Mouse (Mus musculus) heart, embryonic 13.5 days (tissue): ENCODE measurements around the gene Ankrd11. TPM values are rescaled to one million over a fixed set of nuclear protein-coding genes. Genes with fewer than 3 reads are reported as not detected.
A peak's percentile ranks its signal among the peaks of the same experiment; 100 is the strongest.
"Not testable (repeated sequence)": the region's sequence is repeated elsewhere in the genome, so short reads cannot be mapped to it uniquely, and the experiment has no call there.

ENCODE experiments used
- ATAC-seq: fragments of 200-750 bp; cut with Nextera tagmentation; 2 replicates; pipeline ENCODE4 v1.8.0; 2017; ENCODE audit warnings: moderate TSS enrichment; ENCODE audit not compliant: insufficient number of reproducible peaks, low FRiP score, low TSS enrichment; ENCODE audit errors: extremely low read depth
- H3K27ac ChIP-seq: fragments of 300-500 bp; sonication (generic); replicated peaks from 2 replicates; pipeline ENCODE4 v1.5.1; 2015; ENCODE audit warnings: moderate library complexity, mild to moderate bottlenecking, inconsistent platforms
- H3K27me3 ChIP-seq: fragments of 300-500 bp; sonication (generic); replicated peaks from 2 replicates; pipeline ENCODE4 v1.6.1; 2015; ENCODE audit warnings: mild to moderate bottlenecking, inconsistent platforms
- H3K36me3 ChIP-seq: fragments of 300-500 bp; sonication (generic); 2 replicates; pipeline ENCODE4 v1.6.1; 2015; ENCODE audit warnings: mild to moderate bottlenecking, inconsistent platforms
- H3K4me1 ChIP-seq: fragments of 300-500 bp; sonication (generic); 2 replicates; pipeline ENCODE4 v1.6.1; 2015; ENCODE audit warnings: inconsistent platforms
- H3K4me2 ChIP-seq: fragments of 300-500 bp; sonication (generic); 2 replicates; pipeline ENCODE4 v1.6.1; 2015; ENCODE audit warnings: inconsistent platforms, mild to moderate bottlenecking, moderate library complexity
- H3K4me3 ChIP-seq: fragments of 300-500 bp; sonication (generic); 2 replicates; pipeline ENCODE4 v1.5.1; 2015; ENCODE audit warnings: moderate library complexity, mild to moderate bottlenecking, inconsistent platforms
- H3K9ac ChIP-seq: fragments of 300-500 bp; sonication (generic); 2 replicates; pipeline ENCODE4 v1.6.1; 2015; ENCODE audit warnings: inconsistent platforms, mild to moderate bottlenecking, moderate library complexity
- H3K9me3 ChIP-seq: fragments of 300-500 bp; sonication (generic); 2 replicates; pipeline ENCODE4 v1.6.1; 2016; ENCODE audit warnings: inconsistent platforms
- WGBS: fragments of 180-500 bp; shearing (Covaris S2); methylation state at CpG from one replicate; pipeline ENCODE4 v1.1.7; 2015; ENCODE audit warnings: mixed read lengths; 5-methylcytosine and 5-hydroxymethylcytosine counted together
- polyA plus RNA-seq: library from polyadenylated mRNA; unstranded; fragments of >200 nt; fragmentation: Nextera tagmentation; extraction: Ambion mirVana; gene quantifications from 2 replicates; pipeline ENCODE4 v1.2.1, GENCODE M21; 2015

The Ankrd11 gene
- polyA plus RNA-seq, 1 experiment from 2014 or later, result 18.8 TPM

DNA sequence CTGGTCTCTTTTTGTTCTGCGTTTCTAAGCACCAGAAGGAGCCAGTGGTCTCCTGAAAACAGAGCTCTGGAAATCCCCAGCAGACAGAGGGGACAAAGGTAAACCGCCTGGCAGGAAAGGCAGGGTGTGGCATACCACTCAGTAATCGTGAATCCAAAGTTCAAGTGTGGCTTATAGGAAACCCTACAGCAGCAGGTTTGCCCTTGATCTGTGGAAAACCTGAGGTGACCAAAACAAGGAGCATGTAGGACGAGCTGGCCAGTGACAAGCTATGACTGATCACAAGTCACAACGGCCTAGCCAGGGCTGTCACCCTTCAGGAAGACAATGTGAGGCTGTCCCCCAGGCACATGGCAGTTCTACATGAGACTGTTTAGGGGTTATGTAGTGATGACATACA lies 9.4 kb upstream of the Ankrd11 start:
- no peaks in the 10 kb centered on the region for H3K4me1 ChIP-seq
- no peaks in the 10 kb centered on the region for H3K36me3 ChIP-seq
- no peaks in the 10 kb centered on the region for H3K9me3 ChIP-seq
- no peak overlapping the region for H3K9ac ChIP-seq
- H3K4me3 ChIP-seq, result no peak overlapping the region
- no peaks in the 10 kb centered on the region for H3K27me3 ChIP-seq
- ATAC-seq, result no peak
- no peak overlapping the region for H3K27ac ChIP-seq
- no peak overlapping the region for H3K4me2 ChIP-seq
- 60% methylated on average over 5 of the region's 5 CpGs for WGBS

DNA sequence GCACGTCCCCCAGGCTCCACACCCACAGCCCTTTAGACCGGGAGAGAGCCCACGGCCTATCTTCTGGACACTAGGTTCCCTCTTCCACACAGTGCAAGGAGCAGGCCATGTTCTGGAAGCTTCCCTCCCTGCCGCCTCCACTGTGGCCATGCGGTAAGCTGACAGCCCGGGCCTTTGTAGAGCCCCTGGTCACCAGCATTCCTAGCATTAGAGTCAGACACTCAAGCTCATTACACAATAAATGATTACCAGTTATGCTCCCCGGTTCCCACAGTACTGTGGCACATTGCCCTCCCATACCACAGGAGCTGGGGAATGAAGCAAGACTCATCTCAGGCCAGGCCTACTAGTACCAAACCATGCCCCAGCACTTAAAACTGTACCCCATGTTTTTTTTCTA lies 6.3 kb upstream of the Ankrd11 start:
- no peaks in the 10 kb centered on the region for H3K27me3 ChIP-seq
- no peak for ATAC-seq
- WGBS, result 78% methylated on average over 7 of the region's 7 CpGs
- H3K4me3 ChIP-seq, result no peak overlapping the region
- H3K4me1 ChIP-seq, result peaks cover 11% of the 10 kb centered on the region
- H3K9me3 ChIP-seq, result no peaks in the 10 kb centered on the region
- H3K36me3 ChIP-seq, result 0 out of 2 replicates have a peak, but pooled peaks cover 8% of the 10 kb centered on the region
- no peak overlapping the region for H3K4me2 ChIP-seq
- no peak overlapping the region for H3K27ac ChIP-seq
- H3K9ac ChIP-seq, result no peak overlapping the region

- 88% methylated on average over 7 of the region's 7 CpGs for WGBS
- no peak overlapping the region for H3K9ac ChIP-seq
- H3K27me3 ChIP-seq, result no peaks in the 10 kb centered on the region
- no peak overlapping the region for H3K27ac ChIP-seq
- H3K36me3 ChIP-seq, result 0 out of 2 replicates have a peak, but pooled peaks cover 8% of the 10 kb centered on the region
- peaks cover 15% of the 10 kb centered on the region for H3K4me1 ChIP-seq
- ATAC-seq, result no peak
- H3K4me3 ChIP-seq, result no peak overlapping the region
- H3K9me3 ChIP-seq, result no peaks in the 10 kb centered on the region
- H3K4me2 ChIP-seq, result no peak overlapping the region
These were observed 5.8 kb upstream of the Ankrd11 start for GRCm38 (mm10) chr8:123047827-123048226.

GRCm38 (mm10) chr8:123046706-123047105 lies 4.6 kb upstream of the Ankrd11 start:
- 0 out of 2 replicates have a peak, but pooled peaks cover 8% of the 10 kb centered on the region for H3K36me3 ChIP-seq
- ATAC-seq, result no peak
- H3K4me1 ChIP-seq, result peaks cover 15% of the 10 kb centered on the region
- no peaks in the 10 kb centered on the region for H3K27me3 ChIP-seq
- no peak overlapping the region for H3K4me2 ChIP-seq
- no peak overlapping the region for H3K27ac ChIP-seq
- no peaks in the 10 kb centered on the region for H3K9me3 ChIP-seq
- 69% methylated on average over 4 of the region's 4 CpGs for WGBS
- no peak overlapping the region for H3K4me3 ChIP-seq
- H3K9ac ChIP-seq, result no peak overlapping the region

GRCm38 (mm10) chr8:123044743-123045425 lies 2.8 kb upstream of the Ankrd11 start:
- 89% methylated on average over 23 of the region's 23 CpGs for WGBS
- H3K4me1 ChIP-seq, result peaks cover 26% of the 10 kb centered on the region
- not testable (repeated sequence) for ATAC-seq, H3K36me3 ChIP-seq, H3K27ac ChIP-seq, H3K9ac ChIP-seq, H3K4me3 ChIP-seq, H3K27me3 ChIP-seq, H3K9me3 ChIP-seq, H3K4me2 ChIP-seq

DNA sequence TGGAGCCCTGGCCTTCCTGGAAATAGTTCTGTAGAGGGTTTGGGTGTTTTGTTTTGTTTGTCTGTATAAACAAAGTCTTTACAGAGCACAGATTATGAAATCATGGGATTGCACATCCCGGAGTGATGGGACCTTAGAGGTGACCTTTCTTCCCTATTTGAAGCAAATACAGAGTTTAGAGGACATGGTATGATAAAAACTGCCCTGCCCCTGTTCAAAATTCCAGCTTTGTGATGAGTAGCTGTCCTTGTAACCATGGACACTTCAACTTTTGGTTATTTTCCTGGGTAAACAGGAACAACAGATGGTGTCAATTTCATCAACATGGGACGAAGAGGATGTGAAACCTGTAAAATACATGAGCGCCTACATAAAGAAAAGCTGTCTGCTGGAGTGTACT lies 1.9 kb upstream of the Ankrd11 start:
- H3K9me3 ChIP-seq, result no peaks in the 10 kb centered on the region
- H3K27ac ChIP-seq, result no peak overlapping the region
- H3K4me1 ChIP-seq, result peaks cover 35% of the 10 kb centered on the region
- no peak for ATAC-seq
- no peak overlapping the region for H3K4me3 ChIP-seq
- 0 out of 2 replicates have a peak, but pooled peaks cover 8% of the 10 kb centered on the region for H3K36me3 ChIP-seq
- no peaks in the 10 kb centered on the region for H3K27me3 ChIP-seq
- H3K4me2 ChIP-seq, result peak overlapping the region; percentile 91
- no peak overlapping the region for H3K9ac ChIP-seq
- WGBS, result 79% methylated on average over 3 of the region's 3 CpGs

- H3K4me1 ChIP-seq, result peaks cover 43% of the 10 kb centered on the region
- WGBS, result 15% methylated on average over 22 of the region's 22 CpGs
These were observed 1.0 kb upstream of the Ankrd11 start for GRCm38 (mm10) chr8:123042974-123043625.

GRCm38 (mm10) chr8:123041774-123042105 lies 337 bp downstream of the Ankrd11 start:
- WGBS, result under 1% methylated on average over 58 of the region's 60 CpGs
- ATAC-seq, result 0 out of 2 replicates have a peak, but pooled peaks have one; percentile 0
- Histone ChIP-seq H3K36me3 (0 out of 2 replicates have a peak, but pooled peaks cover 8% of the 10 kb centered on the region), H3K4me1 (peaks cover 55% of the 10 kb centered on the region), H3K27me3 (no peaks in the 10 kb centered on the region), H3K9ac (peak overlapping the region; percentile 100), H3K9me3 (no peaks in the 10 kb centered on the region), H3K4me3 (peak overlapping the region; percentile 100), H3K27ac (peak overlapping the region; percentile 93), H3K4me2 (peak overlapping the region; percentile 87)

More at GRCm38 (mm10) chr8:123042974-123043625, 1.0 kb upstream of the Ankrd11 start:
- H3K36me3 ChIP-seq, result 0 out of 2 replicates have a peak, but pooled peaks cover 8% of the 10 kb centered on the region
- H3K4me2 ChIP-seq, result peak overlapping the region; percentile 91
- H3K4me3 ChIP-seq, result peak overlapping the region; percentile 100
- peak overlapping the region; percentile 99 for H3K27ac ChIP-seq
- peak overlapping the region; percentile 95 for H3K9ac ChIP-seq
- no peaks in the 10 kb centered on the region for H3K27me3 ChIP-seq
- no peak for ATAC-seq
- H3K9me3 ChIP-seq, result no peaks in the 10 kb centered on the region

DNA sequence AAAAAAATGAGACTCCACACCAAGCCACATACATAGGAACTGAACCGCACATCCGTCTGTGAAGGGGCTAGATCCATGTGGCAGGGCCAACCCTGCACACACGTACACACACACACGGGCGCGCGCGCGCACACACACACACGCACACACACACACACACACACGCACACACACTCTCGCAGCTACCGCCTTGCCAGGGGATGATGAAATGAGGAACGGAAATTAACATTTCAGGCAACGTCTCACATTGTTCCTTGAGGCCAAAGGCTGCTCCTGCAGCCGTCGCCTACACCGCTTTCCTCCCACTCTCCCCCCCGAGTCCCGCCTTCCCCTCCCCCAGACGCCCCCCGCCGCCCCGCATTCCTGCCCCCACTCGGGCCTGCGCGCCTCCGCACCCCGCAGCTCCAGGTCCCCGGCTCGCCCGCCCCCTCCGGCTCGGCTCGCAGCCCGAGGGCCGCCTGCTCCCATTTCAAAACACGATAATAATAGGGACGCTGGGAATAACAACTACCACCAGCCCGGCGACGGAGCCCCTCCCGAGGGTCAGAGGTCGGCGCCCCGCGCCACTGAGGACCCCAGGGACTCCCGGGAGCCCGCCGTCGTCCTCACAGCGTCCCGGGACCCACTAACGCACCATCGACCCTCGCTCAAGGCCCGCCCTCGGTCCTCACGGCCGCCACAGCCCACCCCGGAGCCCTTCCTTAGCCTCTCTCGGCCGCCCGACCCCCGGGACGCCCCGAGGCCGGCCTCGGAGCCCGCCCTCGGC lies 886 bp downstream of the Ankrd11 start:
- Histone ChIP-seq H3K4me3 (peak overlapping the region; percentile 100), H3K36me3 (0 out of 2 replicates have a peak, but pooled peaks cover 8% of the 10 kb centered on the region), H3K27me3 (no peaks in the 10 kb centered on the region), H3K4me1 (peaks cover 60% of the 10 kb centered on the region), H3K9me3 (no peaks in the 10 kb centered on the region), H3K4me2 (peak overlapping the region; percentile 87), H3K9ac (peak overlapping the region; percentile 100), H3K27ac (peak overlapping the region; percentile 93)
- WGBS, result under 1% methylated on average over 70 of the region's 71 CpGs
- ATAC-seq, result no peak

DNA sequence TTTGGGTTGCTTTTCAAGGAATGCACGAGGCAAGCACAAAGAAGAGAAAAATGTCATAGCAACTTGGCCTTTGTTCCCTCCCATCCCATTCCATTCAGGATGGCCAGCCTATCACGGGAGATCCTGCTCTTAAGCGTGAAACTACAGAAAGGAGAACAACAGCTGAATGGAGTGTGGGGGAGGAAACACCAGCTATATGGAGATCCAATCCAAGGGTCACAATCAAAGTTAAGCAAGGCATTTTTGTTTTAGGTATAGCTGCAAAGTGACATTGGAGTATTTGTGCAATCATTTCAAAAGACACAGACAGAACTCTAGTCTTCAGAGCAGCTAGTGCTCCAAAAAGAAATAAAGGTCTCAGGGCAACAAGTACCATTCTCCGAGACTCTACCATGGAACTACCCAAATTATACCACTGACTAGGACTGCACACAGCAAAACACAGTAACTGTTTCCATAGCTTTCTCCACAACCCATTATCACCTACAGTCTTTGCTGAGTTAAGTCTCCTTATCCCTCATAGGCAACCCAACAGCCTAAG lies 1.9 kb downstream of the Ankrd11 start:
- Histone ChIP-seq H3K4me3 (peak overlapping the region; percentile 100), H3K36me3 (0 out of 2 replicates have a peak, but pooled peaks cover 2% of the 10 kb centered on the region), H3K9me3 (no peaks in the 10 kb centered on the region), H3K27ac (peak overlapping the region; percentile 93), H3K27me3 (no peaks in the 10 kb centered on the region), H3K4me2 (peak overlapping the region; percentile 87), H3K9ac (peak overlapping the region; percentile 100), H3K4me1 (peaks cover 71% of the 10 kb centered on the region)
- no peak for ATAC-seq
- WGBS, result 20% methylated on average over 4 of the region's 4 CpGs
